Mouse (Mus musculus) forebrain, embryonic 10.5 days (tissue): Measurements from ENCODE around the gene Olfr1122. TPM values are rescaled to one million over a fixed set of nuclear protein-coding genes. Genes with fewer than 3 reads are reported as not detected.
"Not testable (repeated sequence)": the region's sequence is repeated elsewhere in the genome, so short reads cannot be mapped to it uniquely, and the experiment has no call there.

Source experiments
- DNase-seq: peaks from one replicate; pipeline ENCODE4 v3.0.0-alpha.2; 2017; ENCODE audit warnings: low spot score; ENCODE audit errors: extremely low spot score
- H3K27ac ChIP-seq: fragments of 300-500 bp; sonication (generic); 2 replicates; pipeline ENCODE4 v1.5.1; 2016; ENCODE audit warnings: mild to moderate bottlenecking
- H3K27me3 ChIP-seq: fragments of 300-500 bp; sonication (generic); 2 replicates; pipeline ENCODE4 v1.6.1; 2016; ENCODE audit warnings: mild to moderate bottlenecking; ENCODE audit not compliant: poor library complexity, severe bottlenecking
- H3K36me3 ChIP-seq: fragments of 300-500 bp; sonication (generic); replicated peaks from 2 replicates; pipeline ENCODE4 v1.6.1; 2016; ENCODE audit warnings: mild to moderate bottlenecking, moderate library complexity
- H3K4me1 ChIP-seq: fragments of 300-500 bp; sonication (generic); 2 replicates; pipeline ENCODE4 v1.6.1; 2016
- H3K4me3 ChIP-seq: fragments of 300-500 bp; sonication (generic); 2 replicates; pipeline ENCODE4 v1.5.1; 2016; ENCODE audit warnings: mild to moderate bottlenecking, moderate library complexity
- H3K9me3 ChIP-seq: fragments of 300-500 bp; sonication (generic); 2 replicates; pipeline ENCODE4 v1.6.1; 2016; ENCODE audit warnings: mild to moderate bottlenecking, moderate library complexity
- WGBS: fragments of 180-500 bp; shearing (Covaris S2); methylation state at CpG from one replicate; pipeline ENCODE4 v1.1.7; 2016; 5-methylcytosine and 5-hydroxymethylcytosine counted together
- polyA plus RNA-seq: library from polyadenylated mRNA; unstranded; fragments of >200 nt; fragmentation: Nextera tagmentation; extraction: Ambion mirVana; gene quantifications from 2 replicates; pipeline ENCODE4 v1.2.1, GENCODE M21; 2016

Gene Olfr1122
- not detected in 2 replicates for polyA plus RNA-seq

GRCm38 (mm10) chr2:87385549-87385948 lies at the start of gene Olfr1122:
TSS of gene Olfr1122 (plus strand) at chr2:87385849.
- H3K27ac ChIP-seq = no peak within 1 kb of the TSS
- 86% methylated on average over 2 of the region's 2 CpGs for WGBS

GRCm38 (mm10) chr2:87354515-87354914 lies 31.1 kb upstream of the Olfr1122 start, which contains the start of gene Olfr1120:
TSS of gene Olfr1120 (plus strand) at chr2:87354815.
- Histone ChIP-seq H3K27ac (no peak within 1 kb of the TSS), H3K4me3 (no peak within 1 kb of the TSS), H3K27me3 (no peaks in the 10 kb centered on the region), H3K36me3 (no peaks in the 10 kb centered on the region), H3K4me1 (no peaks in the 10 kb centered on the region), H3K9me3 (no peaks in the 10 kb centered on the region)
- no peak for DNase-seq
- 63% methylated on average over 2 of the region's 2 CpGs for WGBS

More at GRCm38 (mm10) chr2:87385549-87385948, at the start of gene Olfr1122:
- Histone ChIP-seq H3K4me1 (no peaks in the 10 kb centered on the region), H3K27me3 (no peaks in the 10 kb centered on the region), H3K4me3 (no peak within 1 kb of the TSS), H3K9me3 (no peaks in the 10 kb centered on the region), H3K36me3 (no peaks in the 10 kb centered on the region)
- no peak for DNase-seq

DNA sequence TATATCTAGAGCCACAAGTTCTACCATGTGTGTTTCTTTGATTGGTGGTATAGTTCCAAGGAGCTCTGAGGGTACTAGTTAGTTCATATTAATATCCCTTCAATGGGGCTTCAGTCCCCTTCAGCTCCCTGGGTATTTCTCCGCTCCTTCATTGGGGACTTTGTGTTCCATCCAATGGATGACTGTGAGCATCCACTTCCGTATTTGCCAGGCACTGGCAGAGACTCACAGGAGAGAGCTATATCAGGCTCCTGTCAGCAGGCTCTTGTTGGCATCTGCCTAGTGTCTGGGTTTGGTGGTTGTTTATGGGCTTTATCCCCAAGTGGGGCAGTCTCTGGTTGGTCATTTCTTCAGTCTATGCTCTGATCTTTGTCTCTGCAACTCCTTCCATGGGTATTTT lies 25.5 kb upstream of the Olfr1122 start:
- not testable (repeated sequence) for H3K27ac ChIP-seq, H3K4me3 ChIP-seq, H3K4me1 ChIP-seq, DNase-seq, H3K27me3 ChIP-seq, H3K36me3 ChIP-seq, H3K9me3 ChIP-seq
- 86% methylated on average over 2 of the region's 2 CpGs for WGBS

GRCm38 (mm10) chr2:87369595-87369994 lies 16.1 kb upstream of the Olfr1122 start, which contains the start of gene Olfr1121:
TSS of gene Olfr1121 (plus strand) at chr2:87369895.
- Histone ChIP-seq H3K27me3 (no peaks in the 10 kb centered on the region), H3K36me3 (no peaks in the 10 kb centered on the region), H3K27ac (no peak within 1 kb of the TSS), H3K4me1 (no peaks in the 10 kb centered on the region), H3K4me3 (no peak within 1 kb of the TSS), H3K9me3 (no peaks in the 10 kb centered on the region)
- WGBS = 58% methylated on average over 1 of the region's 1 CpGs
- no peak for DNase-seq

DNA sequence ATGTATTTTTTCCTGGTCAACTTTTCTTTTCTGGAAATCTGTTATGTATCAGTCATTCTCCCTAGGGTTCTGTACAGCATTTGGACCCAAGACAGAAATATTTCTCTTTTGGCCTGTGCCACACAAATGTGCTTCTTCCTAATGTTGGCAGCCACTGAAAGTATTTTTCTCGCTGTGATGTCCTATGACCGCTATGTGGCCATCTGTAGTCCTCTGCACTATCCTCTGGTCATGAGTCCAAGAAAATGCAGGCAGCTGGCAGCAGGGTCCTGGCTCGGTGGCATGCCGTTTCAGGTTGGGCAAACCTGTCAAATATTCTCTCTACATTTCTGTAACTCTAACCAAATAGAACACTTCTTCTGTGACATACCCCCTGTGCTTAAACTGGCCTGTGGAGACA lies 13.9 kb upstream of the Olfr1122 start:
- Histone ChIP-seq H3K36me3 (no peaks in the 10 kb centered on the region), H3K27me3 (no peaks in the 10 kb centered on the region), H3K9me3 (no peaks in the 10 kb centered on the region), H3K4me3 (no peak overlapping the region), H3K27ac (no peak overlapping the region), H3K4me1 (no peaks in the 10 kb centered on the region)
- WGBS = 92% methylated on average over 4 of the region's 4 CpGs
- DNase-seq = no peak

GRCm38 (mm10) chr2:87383935-87384334 lies 1.7 kb upstream of the Olfr1122 start:
- H3K4me1 ChIP-seq = no peaks in the 10 kb centered on the region
- no peaks in the 10 kb centered on the region for H3K27me3 ChIP-seq
- no peaks in the 10 kb centered on the region for H3K9me3 ChIP-seq
- H3K36me3 ChIP-seq = no peaks in the 10 kb centered on the region
- H3K27ac ChIP-seq = no peak overlapping the region
- DNase-seq = no peak
- H3K4me3 ChIP-seq = no peak overlapping the region
- 89% methylated on average over 2 of the region's 2 CpGs for WGBS

- H3K4me1 ChIP-seq, H3K9me3 ChIP-seq, H3K4me3 ChIP-seq, DNase-seq, H3K27me3 ChIP-seq, H3K27ac ChIP-seq, H3K36me3 ChIP-seq: not testable (repeated sequence)
- 92% methylated on average over 5 of the region's 5 CpGs for WGBS
Measured at GRCm38 (mm10) chr2:87393605-87394004, 8.0 kb downstream of the Olfr1122 start.

- not testable (repeated sequence) for H3K4me1 ChIP-seq, H3K27me3 ChIP-seq, H3K36me3 ChIP-seq, H3K27ac ChIP-seq, H3K4me3 ChIP-seq, H3K9me3 ChIP-seq, DNase-seq
- WGBS = 87% methylated on average over 7 of the region's 7 CpGs
Measured at GRCm38 (mm10) chr2:87394686-87395085, 9.0 kb downstream of the Olfr1122 start.

- Histone ChIP-seq H3K27ac (no peak within 1 kb of the TSS), H3K36me3 (no peaks in the 10 kb centered on the region), H3K27me3 (no peaks in the 10 kb centered on the region), H3K9me3 (no peaks in the 10 kb centered on the region), H3K4me1 (no peaks in the 10 kb centered on the region), H3K4me3 (no peak within 1 kb of the TSS)
- no peak for DNase-seq
- WGBS = 97% methylated on average over 1 of the region's 1 CpGs
Measured at GRCm38 (mm10) chr2:87416335-87416734, 30.7 kb downstream of the Olfr1122 start, which contains the start of gene Olfr1123. TSS of gene Olfr1123 (plus strand) at chr2:87416635.

DNA sequence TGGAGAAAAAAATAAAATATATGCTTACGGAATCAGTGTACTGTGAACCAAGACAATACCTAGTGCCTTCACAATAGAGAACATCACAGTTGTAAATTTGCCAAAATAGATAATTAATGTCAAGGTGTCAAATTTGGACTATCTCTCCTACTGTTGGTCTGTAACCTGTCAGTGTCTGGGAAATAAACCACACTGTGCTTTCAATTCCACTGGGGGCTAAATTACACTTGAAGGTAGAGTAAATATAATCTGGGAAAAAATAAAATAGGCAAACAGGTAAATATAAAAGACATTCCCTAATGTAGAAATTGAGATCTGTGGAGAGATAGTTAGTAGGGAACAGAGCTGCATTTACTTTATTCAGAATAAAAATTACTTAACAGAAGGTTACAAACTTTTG lies 44.3 kb downstream of the Olfr1122 start, which contains the start of gene Olfr1124:
TSS of gene Olfr1124 (plus strand) at position 301 of the 400 bp plus-strand sequence.
- Histone ChIP-seq H3K4me3 (no peak within 1 kb of the TSS), H3K27me3 (no peaks in the 10 kb centered on the region), H3K36me3 (no peaks in the 10 kb centered on the region), H3K4me1 (no peaks in the 10 kb centered on the region), H3K9me3 (no peaks in the 10 kb centered on the region), H3K27ac (no peak within 1 kb of the TSS)
- DNase-seq = no peak
- 98% methylated on average over 1 of the region's 1 CpGs for WGBS

- no peaks in the 10 kb centered on the region for H3K27me3 ChIP-seq
- no peak overlapping the region for H3K27ac ChIP-seq
- H3K4me1 ChIP-seq = no peaks in the 10 kb centered on the region
- H3K9me3 ChIP-seq = no peaks in the 10 kb centered on the region
- no peak for DNase-seq
- WGBS = 91% methylated on average over 16 of the region's 16 CpGs
- H3K4me3 ChIP-seq = no peak overlapping the region
- no peaks in the 10 kb centered on the region for H3K36me3 ChIP-seq
Measured at GRCm38 (mm10) chr2:87437731-87438130, 52.1 kb downstream of the Olfr1122 start.
